Mouse (Mus musculus): Measurements from ENCODE around the gene Slit1.

DNA sequence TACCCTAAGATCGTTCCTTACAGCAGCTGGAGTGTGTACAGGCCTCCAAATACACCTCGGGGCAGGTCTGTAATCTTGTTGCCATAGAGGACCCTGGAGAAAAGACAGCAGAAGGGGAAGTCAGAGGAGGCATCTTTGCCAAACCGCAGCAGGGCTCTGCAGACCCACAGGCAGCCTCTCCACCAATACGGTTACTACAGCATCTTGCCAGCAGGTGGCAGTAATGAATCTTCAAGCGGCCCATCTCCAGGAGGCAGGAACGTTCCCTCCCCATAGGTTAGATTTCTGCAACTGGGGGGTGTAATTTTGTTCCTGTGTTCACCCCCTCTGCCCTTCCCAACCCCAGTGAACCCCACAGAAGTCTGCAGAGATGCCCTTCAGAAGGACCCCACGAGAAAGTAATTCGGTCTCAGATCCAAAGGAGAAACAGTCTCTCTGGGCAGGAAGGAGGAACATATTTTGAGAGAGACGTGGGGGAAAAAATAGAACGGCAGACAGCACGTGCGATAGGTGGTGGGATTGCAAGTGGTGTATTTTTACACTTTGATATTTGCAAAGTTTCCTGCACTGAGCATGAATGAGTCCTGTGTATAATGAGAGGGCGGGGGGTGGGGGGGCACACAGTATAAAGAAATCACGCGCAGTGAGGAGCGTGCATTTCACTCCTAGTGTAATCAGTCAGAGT is 96.4 kb downstream of the Slit1 start:
- peak; percentile 83 for TF ChIP-seq CTCF (IDR thresholded peaks at IDR 0.05; ENCODE audit: low read depth)
- TF ChIP-seq EP300 (IDR thresholded peaks at IDR 0.05; ENCODE audit: low read depth) = no peak
